Mouse (Mus musculus) erythroblast, embryonic 14.5 days (primary cell): Measurements from ENCODE around the gene Gpc3.

Experiments used
- GATA1 ChIP-seq: IDR thresholded peaks from 2 replicates; pipeline ENCODE4 v1.6.1; 2012; ENCODE audit warnings: low read length, inconsistent platforms, mixed read lengths
- TAL1 ChIP-seq: IDR thresholded peaks from 3 replicates; pipeline ENCODE4 v1.6.1; 2012; ENCODE audit warnings: low read length, inconsistent platforms, mixed read lengths

DNA sequence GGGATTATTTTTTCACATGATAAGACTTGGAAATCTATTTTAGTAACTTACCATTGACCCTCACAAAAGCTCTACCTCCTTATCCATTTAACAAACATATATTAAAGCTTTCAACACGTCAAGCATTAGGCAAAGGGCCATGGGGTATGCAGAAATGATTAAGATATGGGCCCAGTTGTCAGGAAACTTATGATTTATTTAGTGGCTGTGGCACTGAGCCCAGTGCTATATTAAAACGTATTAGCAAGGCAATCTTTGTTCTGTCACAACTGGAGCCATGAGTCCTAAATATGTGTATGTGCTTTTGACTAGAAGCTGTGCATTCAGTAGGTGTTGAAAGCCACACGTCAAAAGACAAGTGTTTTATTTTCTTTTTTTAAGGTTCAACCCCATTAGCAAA is 109.9 kb downstream of the Gpc3 start:
- TF ChIP-seq TAL1, result no peak
- no peak for TF ChIP-seq GATA1
